7 mouse cellular contexts compared by ENCODE assay signal in the genomic region with DNA sequence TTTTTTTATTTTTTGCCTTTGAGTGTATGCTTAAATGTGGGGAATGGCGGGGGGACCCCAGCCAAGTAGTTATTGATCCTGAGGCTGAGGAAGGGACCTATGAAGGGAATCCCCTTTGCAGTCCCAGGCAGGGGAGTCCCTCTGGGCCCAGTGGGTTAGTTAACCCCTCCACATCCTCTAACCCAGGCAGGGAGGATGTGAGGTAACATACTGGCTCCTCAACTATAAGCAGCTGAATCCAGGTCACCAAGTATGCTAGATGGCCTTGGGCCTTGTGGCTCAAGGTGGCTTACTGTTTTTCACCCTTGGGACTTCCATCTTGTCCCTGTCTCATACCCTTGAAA. TPM values are rescaled to one million over a fixed set of nuclear protein-coding genes. Genes with fewer than 3 reads are reported as not detected.
A peak's percentile ranks its signal among the peaks of the same experiment; 100 is the strongest.
DNase-seq lines count a peak whose midpoint lies in the region; ATAC-seq and TF ChIP-seq lines count a peak whose summit lies in the region.

No protein-coding gene starts in this region.

- no peaks in the 10 kb centered on the region for H3K27me3 ChIP-seq in lung, postnatal 0 days (replicated peaks; ENCODE audit: insufficient read depth, low read length)
- H3K27me3 ChIP-seq in embryonic facial prominence, embryonic 15.5 days = no peaks in the 10 kb centered on the region
- no peaks in the 10 kb centered on the region for H3K27me3 ChIP-seq in limb, embryonic 12.5 days
- H3K27me3 ChIP-seq in stomach, embryonic 15.5 days (replicated peaks) = no peaks in the 10 kb centered on the region

- intact Hi-C loops in left cerebral cortex, postnatal 10 days (cut with DNase I) = no loop called here

- H3K27ac ChIP-seq in lung, postnatal 0 days (ENCODE audit: low read length) = peak overlapping the region; percentile 93
- H3K27ac ChIP-seq in embryonic facial prominence, embryonic 15.5 days (replicated peaks) = peak overlapping the region; percentile 96
- peak overlapping the region; percentile 95 for H3K27ac ChIP-seq in limb, embryonic 12.5 days
- peak overlapping the region; percentile 92; the same call in 1 of the 2 replicates for H3K27ac ChIP-seq in stomach, embryonic 15.5 days

- no peaks in the 10 kb centered on the region for H3K9me3 ChIP-seq in lung, postnatal 0 days (ENCODE audit: low read length)
- H3K9me3 ChIP-seq in embryonic facial prominence, embryonic 15.5 days (replicated peaks) = no peaks in the 10 kb centered on the region
- H3K9me3 ChIP-seq in limb, embryonic 12.5 days = no peaks in the 10 kb centered on the region
- H3K9me3 ChIP-seq in stomach, embryonic 15.5 days = no peaks in the 10 kb centered on the region

- no peaks in the 10 kb centered on the region for H3K36me3 ChIP-seq in lung, postnatal 0 days (ENCODE audit: insufficient read depth, low read length)
- no peaks in the 10 kb centered on the region for H3K36me3 ChIP-seq in embryonic facial prominence, embryonic 15.5 days
- H3K36me3 ChIP-seq in limb, embryonic 12.5 days = no peaks in the 10 kb centered on the region
- no peaks in the 10 kb centered on the region for H3K36me3 ChIP-seq in stomach, embryonic 15.5 days

- H3K9ac ChIP-seq in lung, postnatal 0 days (replicated peaks; ENCODE audit: low read depth) = no peak overlapping the region
- H3K9ac ChIP-seq in embryonic facial prominence, embryonic 15.5 days = no peak overlapping the region
- H3K9ac ChIP-seq in limb, embryonic 12.5 days (replicated peaks) = no peak overlapping the region
- no peak overlapping the region for H3K9ac ChIP-seq in stomach, embryonic 15.5 days

- 71% methylated on average over 1 of the region's 1 CpGs for WGBS in lung, postnatal 0 days
- 44% methylated on average over 1 of the region's 1 CpGs for WGBS in embryonic facial prominence, embryonic 15.5 days
- WGBS in limb, embryonic 12.5 days = 86% methylated on average over 1 of the region's 1 CpGs
- 82% methylated on average over 1 of the region's 1 CpGs for WGBS in stomach, embryonic 15.5 days

- H3K4me3 ChIP-seq in lung, postnatal 0 days (ENCODE audit: low read depth, low read length) = no peak overlapping the region
- peak overlapping the region; percentile 51 for H3K4me3 ChIP-seq in embryonic facial prominence, embryonic 15.5 days (replicated peaks)
- H3K4me3 ChIP-seq in limb, embryonic 12.5 days (replicated peaks) = peak overlapping the region; percentile 37; the same call in 1 of the 2 replicates
- peak overlapping the region; percentile 47; the same call in 1 of the 2 replicates for H3K4me3 ChIP-seq in stomach, embryonic 15.5 days (replicated peaks)

- TF ChIP-seq CTCF in lung, postnatal 0 days (IDR thresholded peaks at IDR 0.05) = no peak

- no peak for ATAC-seq in lung, postnatal 0 days
- ATAC-seq in embryonic facial prominence, embryonic 15.5 days (ENCODE audit: insufficient number of reproducible peaks, low FRiP score, low TSS enrichment, low read depth) = no peak
- ATAC-seq in limb, embryonic 12.5 days (ENCODE audit: insufficient number of reproducible peaks, insufficient read depth, low FRiP score, low TSS enrichment, low read depth) = no peak
- no peak for ATAC-seq in stomach, embryonic 15.5 days (ENCODE audit: insufficient read depth, low FRiP score, low read depth)

- no peak for TF ChIP-seq EP300 in lung, postnatal 0 days (IDR thresholded peaks at IDR 0.05)

- H3K4me1 ChIP-seq in lung, postnatal 0 days (ENCODE audit: insufficient read depth, low read depth, low read length) = peaks cover 11% of the 10 kb centered on the region; the same call in 1 of the 2 replicates
- H3K4me1 ChIP-seq in embryonic facial prominence, embryonic 15.5 days = peaks cover 33% of the 10 kb centered on the region
- peaks cover 22% of the 10 kb centered on the region; the same call in 1 of the 2 replicates for H3K4me1 ChIP-seq in limb, embryonic 12.5 days (replicated peaks)
- peaks cover 17% of the 10 kb centered on the region for H3K4me1 ChIP-seq in stomach, embryonic 15.5 days

- DNase-seq in lung, postnatal 0 days (ENCODE audit: low spot score) = no peak
- no peak for DNase-seq in lung, adult 18-20 months
- no peak for DNase-seq in left cerebral cortex, postnatal 10 days (ENCODE audit: extremely low spot score in 1 of 2, low spot score in 2 of 2)
- DNase-seq in cerebellum, adult 18-20 months = no peak

- no peak overlapping the region for H3K4me2 ChIP-seq in lung, postnatal 0 days (replicated peaks; ENCODE audit: low read depth, low read length)
- H3K4me2 ChIP-seq in embryonic facial prominence, embryonic 15.5 days (replicated peaks) = peak overlapping the region; percentile 72
- peak overlapping the region; percentile 63 for H3K4me2 ChIP-seq in limb, embryonic 12.5 days
- peak overlapping the region; percentile 76 for H3K4me2 ChIP-seq in stomach, embryonic 15.5 days

RNA-seq across cellular contexts. Expression of a gene that starts 6.9 kb away (rescaled TPM):
- polyA plus RNA-seq in lung, postnatal 0 days (2015; fragmentation: Nextera tagmentation; extraction: Ambion mirVana) = 7.8 and 11.8 TPM in 2 replicates
- 16.0 and 16.4 TPM in 2 replicates for polyA plus RNA-seq in embryonic facial prominence, embryonic 15.5 days (2015; fragmentation: Nextera tagmentation; extraction: Ambion mirVana)
- 5.5 and 7.0 TPM in 2 replicates for polyA plus RNA-seq in limb, embryonic 12.5 days (2016; fragmentation: Nextera tagmentation; extraction: Ambion mirVana)
- polyA plus RNA-seq in stomach, embryonic 15.5 days (2015; fragmentation: Nextera tagmentation; extraction: Ambion mirVana) = 10.6 and 11.2 TPM in 2 replicates
- total RNA-seq in left cerebral cortex, postnatal 10 days (2021) = 10 to 100 TPM; 36.8 to 40.3 TPM

RNA-seq across cellular contexts. Expression of a gene that starts 23.1 kb away (rescaled TPM):
- 8.2 and 8.6 TPM in 2 replicates for polyA plus RNA-seq in lung, postnatal 0 days (2015; fragmentation: Nextera tagmentation; extraction: Ambion mirVana)
- polyA plus RNA-seq in embryonic facial prominence, embryonic 15.5 days (2015; fragmentation: Nextera tagmentation; extraction: Ambion mirVana) = 11.4 and 15.1 TPM in 2 replicates
- 7.9 and 10.5 TPM in 2 replicates for polyA plus RNA-seq in limb, embryonic 12.5 days (2016; fragmentation: Nextera tagmentation; extraction: Ambion mirVana)
- 6.0 and 7.3 TPM in 2 replicates for polyA plus RNA-seq in stomach, embryonic 15.5 days (2015; fragmentation: Nextera tagmentation; extraction: Ambion mirVana)
- 10 to 100 TPM; 30.9 to 34.2 TPM for total RNA-seq in left cerebral cortex, postnatal 10 days (2021)

RNA-seq across cellular contexts. Expression of a gene that starts 36.9 kb away (rescaled TPM):
- 73.1 and 74.2 TPM in 2 replicates for polyA plus RNA-seq in lung, postnatal 0 days (2015; fragmentation: Nextera tagmentation; extraction: Ambion mirVana)
- 69.9 and 71.9 TPM in 2 replicates for polyA plus RNA-seq in embryonic facial prominence, embryonic 15.5 days (2015; fragmentation: Nextera tagmentation; extraction: Ambion mirVana)
- 66.9 and 67.4 TPM in 2 replicates for polyA plus RNA-seq in limb, embryonic 12.5 days (2016; fragmentation: Nextera tagmentation; extraction: Ambion mirVana)
- polyA plus RNA-seq in stomach, embryonic 15.5 days (2015; fragmentation: Nextera tagmentation; extraction: Ambion mirVana) = 66.0 and 66.4 TPM in 2 replicates
- total RNA-seq in left cerebral cortex, postnatal 10 days (2021) = 10 to 100 TPM; 38.8 to 41.9 TPM

RNA-seq across cellular contexts. Expression of a gene that starts 45.9 kb away (rescaled TPM):
- 74.9 and 82.4 TPM in 2 replicates for polyA plus RNA-seq in lung, postnatal 0 days (2015; fragmentation: Nextera tagmentation; extraction: Ambion mirVana)
- 1.3 and 1.5 TPM in 2 replicates for polyA plus RNA-seq in embryonic facial prominence, embryonic 15.5 days (2015; fragmentation: Nextera tagmentation; extraction: Ambion mirVana)
- 4.5 and 4.7 TPM in 2 replicates for polyA plus RNA-seq in limb, embryonic 12.5 days (2016; fragmentation: Nextera tagmentation; extraction: Ambion mirVana)
- 9.5 and 11.6 TPM in 2 replicates for polyA plus RNA-seq in stomach, embryonic 15.5 days (2015; fragmentation: Nextera tagmentation; extraction: Ambion mirVana)
- under 1 TPM in 1 of 2 experiments, not detected in 1; 0.30 TPM for total RNA-seq in left cerebral cortex, postnatal 10 days (2021)
